ENCODE assay signal across 22 mouse cellular contexts in the genomic region with DNA sequence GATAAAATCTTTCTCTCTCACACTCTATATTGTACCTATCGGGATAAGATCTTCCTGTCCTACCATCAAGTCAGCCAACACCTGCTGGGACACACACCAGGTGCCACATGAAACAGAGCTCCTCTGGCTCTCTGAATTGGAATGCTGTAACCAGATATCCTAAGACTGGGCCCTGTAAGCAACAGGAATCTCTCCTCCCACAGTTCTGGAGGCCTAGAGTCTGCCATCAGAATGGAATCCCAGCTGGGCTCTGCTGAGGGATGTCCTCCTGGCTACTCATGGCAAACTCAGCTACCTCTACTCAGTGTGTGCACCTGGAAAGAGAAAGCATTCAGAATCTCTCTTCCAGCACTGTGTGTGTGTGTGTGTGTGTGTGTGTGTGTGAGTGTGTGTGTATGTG. TPM values are rescaled to one million over a fixed set of nuclear protein-coding genes. Genes with fewer than 3 reads are reported as not detected.
DNase-seq lines count a peak whose midpoint lies in the region; ATAC-seq and TF ChIP-seq lines count a peak whose summit lies in the region.
"Had no signal": no experiment of that assay in that cellular context is flagged by ENCODE, and none has a peak within 500 bp of the region (broad histone marks: within the 10 kb centered on the region; RNA-seq: fewer than 3 reads in every experiment).

No protein-coding gene starts in this region.

- intact Hi-C loops in heart, postnatal 25 days (cut with DNase I): no loop called here

- no peak for TF ChIP-seq CTCF in kidney, adult 2 months (conservative IDR thresholded peaks at IDR 0.05; ENCODE audit: insufficient read depth, insufficient read length, low read depth, low read length)

- H3K27me3 ChIP-seq in kidney, embryonic 15.5 days: no peaks in the 10 kb centered on the region
- H3K27me3 ChIP-seq in kidney, adult 2 months (replicated peaks; ENCODE audit: control insufficient read depth, insufficient read depth, low read length): no peaks in the 10 kb centered on the region
- no peaks in the 10 kb centered on the region for H3K27me3 ChIP-seq in embryonic facial prominence, embryonic 11.5 days (ENCODE audit: control insufficient read depth, insufficient read depth, low read length)
- no peaks in the 10 kb centered on the region for H3K27me3 ChIP-seq in limb, embryonic 14.5 days (ENCODE audit: control insufficient read depth, insufficient read depth, low read length)
- H3K27me3 ChIP-seq: forebrain, embryonic 15.5 days; intestine, embryonic 15.5 days had no signal

- no peak overlapping the region for H3K4me3 ChIP-seq in kidney, embryonic 15.5 days (replicated peaks)
- no peak overlapping the region for H3K4me3 ChIP-seq in kidney, adult 2 months (ENCODE audit: insufficient read depth, low read depth, low read length)
- H3K4me3 ChIP-seq in embryonic facial prominence, embryonic 11.5 days (ENCODE audit: low read depth, low read length): no peak overlapping the region
- no peak overlapping the region for H3K4me3 ChIP-seq in limb, embryonic 14.5 days (replicated peaks; ENCODE audit: low read length)
- H3K4me3 ChIP-seq: forebrain, embryonic 15.5 days; intestine, embryonic 15.5 days; left cerebral cortex, adult 2 months had no signal

- H3K4me2 ChIP-seq in kidney, embryonic 15.5 days: no peak overlapping the region
- H3K4me2 ChIP-seq in embryonic facial prominence, embryonic 11.5 days (ENCODE audit: low read depth, low read length): no peak overlapping the region
- no peak overlapping the region for H3K4me2 ChIP-seq in limb, embryonic 14.5 days (replicated peaks; ENCODE audit: low read depth, low read length, severe bottlenecking)
- H3K4me2 ChIP-seq: forebrain, embryonic 15.5 days; hindbrain, embryonic 14.5 days; intestine, embryonic 15.5 days had no signal

- no peak for DNase-seq in kidney, adult 2 months
- peak; percentile 25 for DNase-seq in R1 (ENCODE audit: low read depth, low spot score)
- DNase-seq in embryonic facial prominence, embryonic 11.5 days (ENCODE audit: low spot score): peak; percentile 46
- peak; percentile 20 for DNase-seq in limb, embryonic 14.5 days (ENCODE audit: low spot score)
- DNase-seq in heart, postnatal 25 days (ENCODE audit: low spot score): no peak
- no peak for DNase-seq in urinary bladder, adult 2 months (ENCODE audit: low spot score)
- no peak for DNase-seq in cerebellum, adult 18-20 months
- DNase-seq: adrenal gland, adult 8-10 months; B cell, adult 2 months; cerebellum, adult 9-11 months; kidney, postnatal 25 days; layer of hippocampus, adult 9-11 months; liver; liver, postnatal 0 days; lung, postnatal 10 days had no signal

- no peak overlapping the region for H3K9ac ChIP-seq in kidney, embryonic 15.5 days
- H3K9ac ChIP-seq in embryonic facial prominence, embryonic 11.5 days (replicated peaks; ENCODE audit: low read length): no peak overlapping the region
- H3K9ac ChIP-seq in limb, embryonic 14.5 days (ENCODE audit: low read depth, low read length, severe bottlenecking): no peak overlapping the region
- H3K9ac ChIP-seq: forebrain, embryonic 15.5 days; hindbrain, embryonic 14.5 days; intestine, embryonic 15.5 days; liver, postnatal 0 days had no signal

- peaks cover 10% of the 10 kb centered on the region for H3K4me1 ChIP-seq in kidney, embryonic 15.5 days
- H3K4me1 ChIP-seq in kidney, adult 2 months (ENCODE audit: control insufficient read depth, insufficient read depth, low read length): no peaks in the 10 kb centered on the region
- H3K4me1 ChIP-seq in embryonic facial prominence, embryonic 11.5 days (ENCODE audit: control insufficient read depth, insufficient read depth, low read length): no peaks in the 10 kb centered on the region
- 0 out of 2 replicates have a peak, but pooled peaks cover 4% of the 10 kb centered on the region for H3K4me1 ChIP-seq in limb, embryonic 14.5 days (ENCODE audit: control insufficient read depth, insufficient read depth, low read length)
- H3K4me1 ChIP-seq: forebrain, embryonic 15.5 days had no signal

- no peak overlapping the region for H3K27ac ChIP-seq in kidney, embryonic 15.5 days
- no peak overlapping the region for H3K27ac ChIP-seq in kidney, adult 2 months (ENCODE audit: insufficient read depth, low read depth, low read length)
- H3K27ac ChIP-seq in embryonic facial prominence, embryonic 11.5 days (replicated peaks; ENCODE audit: low read depth, low read length): no peak overlapping the region
- H3K27ac ChIP-seq in limb, embryonic 14.5 days (replicated peaks; ENCODE audit: low read depth, low read length): no peak overlapping the region
- H3K27ac ChIP-seq: forebrain, embryonic 15.5 days; hindbrain, embryonic 14.5 days; intestine, embryonic 15.5 days; left cerebral cortex, adult 2 months; stomach, postnatal 0 days had no signal

- ATAC-seq in kidney, embryonic 15.5 days (replicated peaks; ENCODE audit: low FRiP score): peak; percentile 80
- 0 out of 2 replicates have a peak, but pooled peaks have one; percentile 35 for ATAC-seq in embryonic facial prominence, embryonic 11.5 days (replicated peaks; ENCODE audit: insufficient number of reproducible peaks, low FRiP score, low TSS enrichment, low read depth)
- peak; percentile 52; the same call in 1 of the 2 replicates for ATAC-seq in limb, embryonic 14.5 days (ENCODE audit: low FRiP score, low read depth)
- ATAC-seq: forebrain, embryonic 15.5 days; intestine, embryonic 15.5 days; liver, postnatal 0 days; midbrain, embryonic 16.5 days had no signal

- H3K9me3 ChIP-seq in kidney, embryonic 15.5 days (replicated peaks): no peaks in the 10 kb centered on the region
- H3K9me3 ChIP-seq in embryonic facial prominence, embryonic 11.5 days (replicated peaks; ENCODE audit: control insufficient read depth, low read length): no peaks in the 10 kb centered on the region
- H3K9me3 ChIP-seq in limb, embryonic 14.5 days (ENCODE audit: control insufficient read depth, low read length): no peaks in the 10 kb centered on the region
- H3K9me3 ChIP-seq: forebrain, embryonic 15.5 days; intestine, embryonic 15.5 days had no signal

- no peak for TF ChIP-seq POLR2A in kidney, adult 2 months (IDR thresholded peaks at IDR 0.05; ENCODE audit: low read depth, low read length)
- TF ChIP-seq POLR2A in limb, embryonic 14.5 days (IDR thresholded peaks at IDR 0.05; ENCODE audit: borderline replicate concordance, extremely low read depth, insufficient read depth, insufficient read length): no peak

- 28% methylated on average over 1 of the region's 1 CpGs for WGBS in kidney, embryonic 15.5 days
- WGBS in kidney, adult 2 months: 89% methylated on average over 1 of the region's 1 CpGs
- WGBS in embryonic facial prominence, embryonic 11.5 days: 38% methylated on average over 1 of the region's 1 CpGs
- WGBS in limb, embryonic 14.5 days: 33% methylated on average over 1 of the region's 1 CpGs

- H3K36me3 ChIP-seq in kidney, embryonic 15.5 days: no peaks in the 10 kb centered on the region
- no peaks in the 10 kb centered on the region for H3K36me3 ChIP-seq in kidney, adult 2 months (ENCODE audit: control insufficient read depth, insufficient read depth, low read length)
- no peaks in the 10 kb centered on the region for H3K36me3 ChIP-seq in embryonic facial prominence, embryonic 11.5 days (replicated peaks; ENCODE audit: control insufficient read depth, insufficient read depth, low read depth, low read length)
- H3K36me3 ChIP-seq in limb, embryonic 14.5 days (ENCODE audit: control insufficient read depth, insufficient read depth, low read length): no peaks in the 10 kb centered on the region
- H3K36me3 ChIP-seq: forebrain, embryonic 15.5 days; intestine, embryonic 15.5 days had no signal

RNA-seq across cellular contexts. Expression of gene Rin3, which starts 38.9 kb away (rescaled TPM):
- 10.0 and 10.5 TPM in 2 replicates for polyA plus RNA-seq in kidney, embryonic 15.5 days (2015; fragmentation: Nextera tagmentation; extraction: Ambion mirVana)
- 11.6 and 15.4 TPM in 2 replicates for polyA plus RNA-seq in kidney, adult 2 months (2012; rRNA removed)
- 3.5 and 6.2 TPM in 2 replicates for polyA plus RNA-seq in embryonic facial prominence, embryonic 11.5 days (2014; fragmentation: Nextera tagmentation; extraction: Ambion mirVana)
- 10.0 and 11.9 TPM in 2 replicates for polyA plus RNA-seq in limb, embryonic 14.5 days (2012; rRNA removed)
- polyA plus RNA-seq in limb, embryonic 14.5 days (2014; fragmentation: Nextera tagmentation; extraction: Ambion mirVana): 9.4 and 10.8 TPM in 2 replicates
- 10 to 100 TPM; 14.0 to 17.5 TPM for total RNA-seq in heart, postnatal 25 days (2021)
- 2.1 and 5.5 TPM in 2 replicates for polyA plus RNA-seq in urinary bladder, adult 2 months (2012; rRNA removed)

Comparison
In these comparisons a context has a peak if more than half of its experiments do, and no peak if none do; other contexts are left out.
1. DNase-seq: peak in R1 (single experiment), embryonic facial prominence, embryonic 11.5 days (single experiment) and limb, embryonic 14.5 days (single experiment); none in kidney, adult 2 months (single experiment), heart, postnatal 25 days (single experiment), urinary bladder, adult 2 months (single experiment) and cerebellum, adult 18-20 months (0 of 2).
2. Peak in every context shown above with its lines, with median percentiles within 50 percentile points of each other: ATAC-seq.